Mouse (Mus musculus) limb, embryonic 12.5 days (tissue): ENCODE measurements around the gene Sco1. TPM values are rescaled to one million over a fixed set of nuclear protein-coding genes. Genes with fewer than 3 reads are reported as not detected.
"Not testable (repeated sequence)": the region's sequence is repeated elsewhere in the genome, so short reads cannot be mapped to it uniquely, and the experiment has no call there.

ENCODE experiments used
- ATAC-seq: fragments of 200-750 bp; cut with Nextera tagmentation; 2 replicates; pipeline ENCODE4 v1.8.0; 2017; ENCODE audit warnings: low read depth, moderate TSS enrichment; ENCODE audit not compliant: insufficient number of reproducible peaks, insufficient read depth, low FRiP score, low TSS enrichment
- H3K27ac ChIP-seq: fragments of 300-500 bp; sonication (generic); 2 replicates; pipeline ENCODE4 v1.5.1; 2016; ENCODE audit warnings: mild to moderate bottlenecking, moderate library complexity
- H3K27me3 ChIP-seq: fragments of 300-500 bp; sonication (generic); 2 replicates; pipeline ENCODE4 v1.6.1; 2016; ENCODE audit warnings: mild to moderate bottlenecking, moderate library complexity
- H3K36me3 ChIP-seq: fragments of 300-500 bp; sonication (generic); 2 replicates; pipeline ENCODE4 v1.6.1; 2016; ENCODE audit warnings: mild to moderate bottlenecking, moderate library complexity
- H3K4me1 ChIP-seq: fragments of 300-500 bp; sonication (generic); replicated peaks from 2 replicates; pipeline ENCODE4 v1.6.1; 2016
- H3K4me2 ChIP-seq: fragments of 300-500 bp; sonication (generic); 2 replicates; pipeline ENCODE4 v1.6.1; 2016; ENCODE audit warnings: mild to moderate bottlenecking, moderate library complexity
- H3K4me3 ChIP-seq: fragments of 300-500 bp; sonication (generic); replicated peaks from 2 replicates; pipeline ENCODE4 v1.5.1; 2016; ENCODE audit warnings: mild to moderate bottlenecking
- H3K9ac ChIP-seq: fragments of 300-500 bp; sonication (generic); replicated peaks from 2 replicates; pipeline ENCODE4 v1.6.1; 2016; ENCODE audit warnings: mild to moderate bottlenecking, moderate library complexity
- H3K9me3 ChIP-seq: fragments of 300-500 bp; sonication (generic); 2 replicates; pipeline ENCODE4 v1.6.1; 2016; ENCODE audit warnings: mild to moderate bottlenecking, moderate library complexity
- WGBS: fragments of 180-500 bp; shearing (Covaris S2); methylation state at CpG from one replicate; pipeline ENCODE4 v1.1.7; 2016; 5-methylcytosine and 5-hydroxymethylcytosine counted together
- polyA plus RNA-seq: library from polyadenylated mRNA; unstranded; fragments of >200 nt; fragmentation: Nextera tagmentation; extraction: Ambion mirVana; gene quantifications from 2 replicates; pipeline ENCODE4 v1.2.1, GENCODE M21; 2016

Sco1 gene
- polyA plus RNA-seq, 1 experiment from 2014 or later = 18.5 TPM

DNA sequence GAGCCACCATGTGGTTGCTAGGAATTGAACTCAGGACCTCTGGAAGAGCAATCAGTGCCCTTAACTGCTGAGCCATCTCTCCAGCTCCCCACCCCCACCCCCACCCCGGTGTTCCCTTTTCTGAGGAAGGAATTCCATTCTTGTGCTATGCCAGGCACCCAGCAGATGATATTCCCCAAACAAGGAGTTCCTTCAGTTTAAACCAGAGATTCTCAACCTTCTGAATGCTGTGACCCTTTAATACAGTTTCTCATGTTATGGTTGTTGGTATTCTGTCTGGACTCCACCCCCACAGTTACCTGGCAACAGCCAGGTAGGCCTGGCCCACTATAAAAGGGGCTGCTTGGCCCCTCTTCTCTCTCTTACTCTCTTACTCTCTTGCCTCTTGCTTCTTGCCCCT, 29.3 kb upstream of the Sco1 start:
- not testable (repeated sequence) for ATAC-seq, H3K36me3 ChIP-seq, H3K4me1 ChIP-seq, H3K27ac ChIP-seq, H3K4me3 ChIP-seq, H3K9ac ChIP-seq, H3K9me3 ChIP-seq, H3K4me2 ChIP-seq
- WGBS = 40% methylated on average over 1 of the region's 1 CpGs
- peaks cover 18% of the 10 kb centered on the region for H3K27me3 ChIP-seq

- H3K9ac ChIP-seq = no peak overlapping the region
- H3K4me2 ChIP-seq = no peak overlapping the region
- ATAC-seq = no peak
- no peak overlapping the region for H3K4me3 ChIP-seq
- H3K4me1 ChIP-seq = peaks cover 5% of the 10 kb centered on the region; the same call in 1 of the 2 replicates
- H3K27me3 ChIP-seq = peaks cover 11% of the 10 kb centered on the region; the same call in 1 of the 2 replicates
- H3K9me3 ChIP-seq = no peaks in the 10 kb centered on the region
- H3K36me3 ChIP-seq = no peaks in the 10 kb centered on the region
- 42% methylated on average over 6 of the region's 6 CpGs for WGBS
- no peak overlapping the region for H3K27ac ChIP-seq
Observed at GRCm38 (mm10) chr11:67023802-67024340, 28.6 kb upstream of the Sco1 start.

GRCm38 (mm10) chr11:67024867-67025477, 27.5 kb upstream of the Sco1 start, which contains the start of gene Tmem220:
Gene Tmem220, plus strand, starts transcription at chr11:67025154.
- no peaks in the 10 kb centered on the region for H3K36me3 ChIP-seq
- H3K4me1 ChIP-seq = peaks cover 5% of the 10 kb centered on the region; the same call in 1 of the 2 replicates
- ATAC-seq = peak; percentile 94
- no peaks in the 10 kb centered on the region for H3K9me3 ChIP-seq
- 0 out of 2 replicates have a peak within 1 kb of the TSS, but pooled peaks have one; percentile 45 for H3K27ac ChIP-seq
- H3K27me3 ChIP-seq = peaks cover 3% of the 10 kb centered on the region; the same call in 1 of the 2 replicates
- peak within 1 kb of the TSS; percentile 51 for H3K9ac ChIP-seq
- 2% methylated on average over 35 of the region's 35 CpGs for WGBS
- peak within 1 kb of the TSS; percentile 62 for H3K4me2 ChIP-seq
- peak within 1 kb of the TSS; percentile 49 for H3K4me3 ChIP-seq

GRCm38 (mm10) chr11:67030904-67031602, 21.4 kb upstream of the Sco1 start:
- no peak overlapping the region for H3K4me2 ChIP-seq
- no peak overlapping the region for H3K27ac ChIP-seq
- H3K9me3 ChIP-seq = no peaks in the 10 kb centered on the region
- no peaks in the 10 kb centered on the region for H3K36me3 ChIP-seq
- ATAC-seq = no peak
- no peak overlapping the region for H3K4me3 ChIP-seq
- no peaks in the 10 kb centered on the region for H3K4me1 ChIP-seq
- WGBS = 56% methylated on average over 16 of the region's 16 CpGs
- H3K27me3 ChIP-seq = no peaks in the 10 kb centered on the region
- no peak overlapping the region for H3K9ac ChIP-seq

GRCm38 (mm10) chr11:67031603-67031915, 20.9 kb upstream of the Sco1 start:
- no peak overlapping the region for H3K4me3 ChIP-seq
- H3K4me1 ChIP-seq = no peaks in the 10 kb centered on the region
- H3K27me3 ChIP-seq = no peaks in the 10 kb centered on the region
- ATAC-seq = no peak
- H3K4me2 ChIP-seq = no peak overlapping the region
- H3K27ac ChIP-seq = no peak overlapping the region
- H3K36me3 ChIP-seq = no peaks in the 10 kb centered on the region
- H3K9ac ChIP-seq = no peak overlapping the region
- WGBS = 58% methylated on average over 2 of the region's 2 CpGs
- no peaks in the 10 kb centered on the region for H3K9me3 ChIP-seq

- Histone ChIP-seq H3K27me3 (no peaks in the 10 kb centered on the region), H3K9ac (no peak overlapping the region), H3K27ac (no peak overlapping the region), H3K4me1 (no peaks in the 10 kb centered on the region), H3K4me2 (no peak overlapping the region), H3K9me3 (no peaks in the 10 kb centered on the region), H3K4me3 (no peak overlapping the region), H3K36me3 (peaks cover 31% of the 10 kb centered on the region)
- WGBS = 80% methylated on average over 4 of the region's 4 CpGs
- ATAC-seq = no peak
Observed at GRCm38 (mm10) chr11:67034775-67035485, 17.5 kb upstream of the Sco1 start.

DNA sequence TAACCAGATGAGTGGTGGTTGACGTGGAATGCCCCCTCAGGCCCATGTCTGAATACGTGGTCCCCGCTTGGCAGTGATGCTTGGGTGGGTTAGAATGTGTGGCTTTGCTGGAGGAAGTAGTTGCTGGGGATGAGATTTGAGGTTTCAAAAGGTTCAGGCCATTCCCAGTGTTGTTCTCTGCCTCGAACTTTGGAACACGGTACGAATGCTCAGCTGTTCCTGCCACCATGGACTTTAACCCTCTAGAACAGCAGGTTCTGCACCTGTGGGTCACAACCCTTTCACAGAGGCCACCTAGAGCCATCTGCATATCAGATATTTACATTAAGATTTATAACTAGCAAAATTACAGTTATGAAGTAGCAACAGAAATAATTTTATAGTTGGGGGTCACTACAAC, 16.2 kb upstream of the Sco1 start:
- H3K27me3 ChIP-seq = no peaks in the 10 kb centered on the region
- H3K4me2 ChIP-seq = no peak overlapping the region
- H3K27ac ChIP-seq = no peak overlapping the region
- WGBS = 94% methylated on average over 6 of the region's 6 CpGs
- no peaks in the 10 kb centered on the region for H3K4me1 ChIP-seq
- no peaks in the 10 kb centered on the region for H3K9me3 ChIP-seq
- H3K9ac ChIP-seq = no peak overlapping the region
- ATAC-seq = no peak
- no peak overlapping the region for H3K4me3 ChIP-seq
- peaks cover 44% of the 10 kb centered on the region for H3K36me3 ChIP-seq

DNA sequence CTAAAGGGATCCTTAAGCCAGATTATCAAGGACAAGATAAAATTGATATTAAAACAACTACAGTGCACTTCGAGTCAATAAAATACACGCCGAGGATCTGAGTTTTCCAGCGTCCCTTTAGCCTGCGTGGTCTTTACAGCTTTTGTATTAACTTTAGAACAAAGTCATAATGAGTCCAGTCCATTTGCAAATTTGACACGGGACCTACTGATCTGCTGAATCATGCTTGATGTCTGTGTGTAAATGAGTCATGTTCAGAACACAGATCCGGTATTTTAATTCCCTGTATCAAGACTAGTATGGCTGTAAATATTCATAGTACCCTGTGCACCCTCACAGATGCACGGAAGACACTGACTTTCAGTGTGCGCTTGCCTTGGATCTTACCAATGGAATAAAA, 15.6 kb upstream of the Sco1 start:
- Histone ChIP-seq H3K36me3 (peaks cover 50% of the 10 kb centered on the region), H3K4me2 (no peak overlapping the region), H3K27ac (no peak overlapping the region), H3K9me3 (no peaks in the 10 kb centered on the region), H3K27me3 (no peaks in the 10 kb centered on the region), H3K9ac (no peak overlapping the region), H3K4me3 (no peak overlapping the region), H3K4me1 (no peaks in the 10 kb centered on the region)
- no peak for ATAC-seq
- WGBS = 93% methylated on average over 9 of the region's 9 CpGs

GRCm38 (mm10) chr11:67039799-67040198, 12.7 kb upstream of the Sco1 start:
- H3K4me2 ChIP-seq = no peak overlapping the region
- no peaks in the 10 kb centered on the region for H3K27me3 ChIP-seq
- no peak overlapping the region for H3K9ac ChIP-seq
- H3K9me3 ChIP-seq = no peaks in the 10 kb centered on the region
- no peak overlapping the region for H3K27ac ChIP-seq
- H3K4me1 ChIP-seq = no peaks in the 10 kb centered on the region
- 89% methylated on average over 3 of the region's 3 CpGs for WGBS
- H3K4me3 ChIP-seq = no peak overlapping the region
- peaks cover 60% of the 10 kb centered on the region for H3K36me3 ChIP-seq
- ATAC-seq = no peak

- H3K4me1 ChIP-seq = no peaks in the 10 kb centered on the region
- no peaks in the 10 kb centered on the region for H3K27me3 ChIP-seq
- no peak overlapping the region for H3K27ac ChIP-seq
- no peaks in the 10 kb centered on the region for H3K9me3 ChIP-seq
- WGBS = 95% methylated on average over 6 of the region's 6 CpGs
- no peak overlapping the region for H3K9ac ChIP-seq
- peaks cover 62% of the 10 kb centered on the region for H3K36me3 ChIP-seq
- ATAC-seq = no peak
- H3K4me3 ChIP-seq = no peak overlapping the region
- H3K4me2 ChIP-seq = no peak overlapping the region
Observed at GRCm38 (mm10) chr11:67040483-67040882, 12.0 kb upstream of the Sco1 start.

GRCm38 (mm10) chr11:67043007-67043406, 9.5 kb upstream of the Sco1 start:
- WGBS = 54% methylated on average over 8 of the region's 8 CpGs
- H3K27ac ChIP-seq = no peak overlapping the region
- H3K4me1 ChIP-seq = no peaks in the 10 kb centered on the region
- H3K9me3 ChIP-seq = no peaks in the 10 kb centered on the region
- H3K4me2 ChIP-seq = no peak overlapping the region
- no peak overlapping the region for H3K9ac ChIP-seq
- peaks cover 60% of the 10 kb centered on the region for H3K36me3 ChIP-seq
- no peak overlapping the region for H3K4me3 ChIP-seq
- no peak for ATAC-seq
- H3K27me3 ChIP-seq = no peaks in the 10 kb centered on the region
